Mouse (Mus musculus) c-Kit-positive CD71-positive TER-119-negative erythroid progenitor cells, embryonic 14.5 days (primary cell): ENCODE measurements around the gene Ube2i.

Source experiments
- DNase-seq: peaks from one replicate; pipeline ENCODE4 v3.0.0-alpha.2; 2013; ENCODE audit warnings: low read depth

The Ube2i gene

GRCm38 (mm10) chr17:25218967-25219366 lies 55.5 kb downstream of the Ube2i start:
- no peak for DNase-seq

DNA sequence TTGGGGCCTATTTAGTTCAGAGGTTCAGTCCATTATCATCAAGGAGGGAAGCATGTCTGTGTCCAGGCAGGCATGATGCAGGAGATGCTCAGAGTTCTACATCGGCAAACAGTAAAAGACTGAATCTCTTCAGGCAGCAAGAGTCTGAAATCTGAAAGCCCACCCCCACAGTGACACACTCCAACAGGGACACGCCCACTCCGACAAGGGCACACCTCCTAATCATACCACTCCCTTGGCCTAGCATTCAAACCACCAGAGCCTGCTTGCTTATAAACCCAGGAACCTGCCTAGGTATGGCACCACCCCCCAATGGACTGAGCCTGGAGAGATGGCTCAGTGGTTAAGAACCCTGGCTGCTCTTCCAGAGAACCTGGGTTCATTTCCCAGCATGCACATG lies 59.0 kb downstream of the Ube2i start:
- no peak for DNase-seq
